Mouse (Mus musculus) CD8-positive naive resting alpha-beta T cell, adult 57 days (primary cell): ENCODE data around the gene Hecw2. TPM values are rescaled to one million over a fixed set of nuclear protein-coding genes. Genes with fewer than 3 reads are reported as not detected.

Source experiments
- total RNA-seq: library from RNA; stranded (reverse); gene quantifications from one replicate; pipeline ENCODE4 v1.2.4, GENCODE M21; 2023

Gene Hecw2
- 0.18 TPM for total RNA-seq

GRCm38 (mm10) chr1:54194954-54195305 is at the start of gene Hecw2:
Hecw2 (minus strand) TSS chr1:54195168.

GRCm38 (mm10) chr1:53784721-53785418 is 410.1 kb downstream of the Hecw2 start, which contains the start of gene Stk17b:
Stk17b (minus strand) TSS chr1:53785224.

Other genes starting within 250 kb of the Hecw2 start
- not detected for gene Ccdc150, start 55.5 kb upstream of the Hecw2 start, total RNA-seq
- gene Gtf3c3, start 243.8 kb upstream of the Hecw2 start, total RNA-seq = 30.7 TPM